Mouse (Mus musculus) urinary bladder, adult 18-20 months (tissue): Measurements from ENCODE around the gene Cnnm2.

Experiments used
- DNase-seq, 2 experiments: peaks; one replicate each; pipeline ENCODE4 v3.0.0; 2022; ENCODE audit warnings: low spot score in 2 of 2, mixed read lengths in 2 of 2

Cnnm2 gene

GRCm38 (mm10) chr19:46846459-46846858 is 85.1 kb downstream of the Cnnm2 start:
- DNase-seq = no peak

GRCm38 (mm10) chr19:46848381-46849268 is 87.2 kb downstream of the Cnnm2 start:
- DNase-seq = no peak

GRCm38 (mm10) chr19:46849443-46849997 is 88.1 kb downstream of the Cnnm2 start:
- no peak for DNase-seq

GRCm38 (mm10) chr19:46856232-46856631 is 94.8 kb downstream of the Cnnm2 start:
- no peak for DNase-seq

- DNase-seq = no peak
Measured at GRCm38 (mm10) chr19:46856780-46857179, 95.4 kb downstream of the Cnnm2 start.

GRCm38 (mm10) chr19:46857277-46857989 is 96.0 kb downstream of the Cnnm2 start:
- DNase-seq = no peak

GRCm38 (mm10) chr19:46858200-46858599 is 96.8 kb downstream of the Cnnm2 start:
- no peak for DNase-seq

GRCm38 (mm10) chr19:46862556-46862955 is 101.2 kb downstream of the Cnnm2 start:
- DNase-seq = no peak

GRCm38 (mm10) chr19:46863236-46863927 is 102.0 kb downstream of the Cnnm2 start:
- DNase-seq = no peak

- DNase-seq = no peak
Measured at GRCm38 (mm10) chr19:46864079-46864478, 102.7 kb downstream of the Cnnm2 start.

- DNase-seq = no peak
Measured at GRCm38 (mm10) chr19:46864731-46865331, 103.4 kb downstream of the Cnnm2 start.

GRCm38 (mm10) chr19:46865381-46865780 is 104.0 kb downstream of the Cnnm2 start:
- DNase-seq = no peak

GRCm38 (mm10) chr19:46869049-46869448 is 107.7 kb downstream of the Cnnm2 start:
- DNase-seq = no peak

GRCm38 (mm10) chr19:46869526-46869925 is 108.1 kb downstream of the Cnnm2 start:
- peak; percentile 67 to 68 for DNase-seq

- no peak for DNase-seq
Measured at GRCm38 (mm10) chr19:46871096-46871495, 109.7 kb downstream of the Cnnm2 start.

- DNase-seq = no peak
Measured at GRCm38 (mm10) chr19:46871651-46872050, 110.3 kb downstream of the Cnnm2 start.

- DNase-seq = no peak
Measured at GRCm38 (mm10) chr19:46873924-46874323, 112.5 kb downstream of the Cnnm2 start.

GRCm38 (mm10) chr19:46875790-46876189 is 114.4 kb downstream of the Cnnm2 start:
- DNase-seq = peak; percentile 66 to 83

GRCm38 (mm10) chr19:46877886-46878285 is 116.5 kb downstream of the Cnnm2 start:
- no peak for DNase-seq

GRCm38 (mm10) chr19:46878346-46878745 is 117.0 kb downstream of the Cnnm2 start:
- peak; percentile 27 to 45 for DNase-seq

GRCm38 (mm10) chr19:46879876-46880275 is 118.5 kb downstream of the Cnnm2 start:
- no peak for DNase-seq
